Mouse (Mus musculus) ES-E14 (cell line): ENCODE data around the gene Il22.

Experiments used
- CHD2 ChIP-seq: IDR thresholded peaks from 2 replicates; pipeline ENCODE4 v1.6.1; 2014; ENCODE audit warnings: mild to moderate bottlenecking, low read depth, low read length, inconsistent platforms
- HCFC1 ChIP-seq: IDR thresholded peaks from 2 replicates; pipeline ENCODE4 v1.6.1; 2012; ENCODE audit warnings: low read length, inconsistent platforms, borderline replicate concordance; ENCODE audit not compliant: insufficient read depth
- MAFK ChIP-seq: IDR thresholded peaks from 2 replicates; pipeline ENCODE4 v1.6.1; 2014; ENCODE audit warnings: mild to moderate bottlenecking, low read depth, low read length, inconsistent platforms; ENCODE audit not compliant: insufficient read depth
- ZC3H11A ChIP-seq: IDR thresholded peaks from 2 replicates; pipeline ENCODE4 v1.6.1; 2012; ENCODE audit warnings: low read depth, mild to moderate bottlenecking, inconsistent platforms, low read length, borderline replicate concordance
- ZNF384 ChIP-seq: IDR thresholded peaks from 2 replicates; pipeline ENCODE4 v1.6.1; 2012; ENCODE audit warnings: low read depth, low read length, inconsistent platforms

- TF ChIP-seq HCFC1 (no peak), ZC3H11A (no peak), MAFK (no peak), CHD2 (no peak), ZNF384 (no peak)
These were observed 43.6 kb upstream of the Il22 start for GRCm38 (mm10) chr10:118161131-118161530.
